Mouse (Mus musculus): ENCODE measurements at regions not wholly inside any gene's neighbourhood (a gene's known extent, or its start where the extent isn't known, plus 50 kb on each side); places are given as distances from the start of the nearest gene placed in this dataset.

- Histone ChIP-seq H3K27me3 (replicated peaks) (no peaks in the 10 kb centered on the region), H3K36me3 (no peaks in the 10 kb centered on the region), H3K9ac (no peak overlapping the region), H3K4me1 (replicated peaks) (0 out of 2 replicates have a peak, but pooled peaks cover 10% of the 10 kb centered on the region), H3K4me2 (no peak overlapping the region), H3K27ac (ENCODE audit: poor library complexity, severe bottlenecking) (no peak overlapping the region), H3K4me3 (no peak overlapping the region), H3K9me3 (replicated peaks) (no peaks in the 10 kb centered on the region)
- no peak for ATAC-seq (ENCODE audit: insufficient number of reproducible peaks, low FRiP score)
- WGBS, result 44% methylated on average over 4 of the region's 4 CpGs
These were observed 55.0 kb upstream of the Slit3 start for GRCm38 (mm10) chr11:35065959-35066414.

DNA sequence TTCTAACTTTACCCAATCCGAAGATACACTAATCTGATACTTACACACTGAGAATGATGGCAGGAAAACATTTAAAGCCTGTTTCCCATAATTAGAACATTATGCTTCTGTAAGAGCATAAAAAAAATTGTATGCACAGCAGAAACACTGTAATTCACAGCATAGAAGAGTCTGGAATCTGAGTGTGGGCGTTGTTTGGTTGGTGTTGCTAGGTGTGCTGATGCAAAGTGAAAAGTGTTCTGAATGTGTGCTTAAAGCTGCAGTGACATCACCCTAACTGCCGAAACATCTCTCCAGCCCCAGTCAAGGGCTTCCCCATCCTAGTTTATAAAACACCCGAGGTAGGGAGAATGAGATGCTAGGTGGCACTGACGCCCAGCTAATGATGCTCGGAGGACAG, 63.2 kb upstream of the Slit3 start:
- 78% methylated on average over 6 of the region's 6 CpGs for WGBS
- Histone ChIP-seq H3K27me3 (replicated peaks) (no peaks in the 10 kb centered on the region), H3K27ac (ENCODE audit: poor library complexity, severe bottlenecking) (no peak overlapping the region), H3K36me3 (no peaks in the 10 kb centered on the region), H3K9me3 (replicated peaks) (no peaks in the 10 kb centered on the region), H3K4me3 (no peak overlapping the region), H3K4me2 (no peak overlapping the region), H3K4me1 (replicated peaks) (peaks cover 11% of the 10 kb centered on the region), H3K9ac (no peak overlapping the region)
- ATAC-seq (ENCODE audit: insufficient number of reproducible peaks, low FRiP score), result no peak

DNA sequence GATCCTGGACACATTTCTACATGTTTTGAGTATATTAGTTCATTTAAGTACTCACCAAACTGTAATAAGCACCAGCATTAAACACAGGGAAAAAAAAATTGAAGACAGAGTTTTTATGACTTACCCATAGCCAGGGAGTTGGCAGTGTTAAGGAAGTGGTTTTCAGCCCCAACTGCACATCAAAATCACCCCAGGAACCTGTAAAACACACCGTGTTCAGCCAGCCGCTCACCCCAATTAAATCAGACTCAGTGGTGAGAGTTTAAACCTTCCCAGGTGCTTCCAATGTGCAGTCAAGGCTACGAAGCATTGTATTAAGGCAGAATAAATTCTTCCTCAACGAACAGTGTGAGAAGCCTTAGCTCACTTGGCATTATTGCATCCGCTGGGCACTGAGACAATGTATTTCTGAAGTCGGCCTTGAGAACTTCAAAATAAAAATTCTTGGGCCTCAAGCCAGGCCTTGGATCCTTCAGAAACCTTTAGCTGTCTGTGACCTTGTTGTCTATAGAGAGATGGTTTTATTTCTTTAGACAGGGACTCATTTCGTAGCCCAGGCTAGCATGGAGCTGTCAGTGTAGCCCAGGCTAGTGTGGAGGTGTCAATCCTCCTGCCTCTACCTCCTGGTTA, 65.4 kb upstream of the Slit3 start:
- Histone ChIP-seq H3K27me3 (replicated peaks) (no peaks in the 10 kb centered on the region), H3K4me1 (replicated peaks) (peaks cover 11% of the 10 kb centered on the region), H3K27ac (ENCODE audit: poor library complexity, severe bottlenecking) (no peak overlapping the region), H3K4me2 (no peak overlapping the region), H3K9me3 (replicated peaks) (no peaks in the 10 kb centered on the region), H3K36me3 (no peaks in the 10 kb centered on the region), H3K9ac (no peak overlapping the region), H3K4me3 (no peak overlapping the region)
- no peak for ATAC-seq (ENCODE audit: insufficient number of reproducible peaks, low FRiP score)
- WGBS, result 85% methylated on average over 7 of the region's 7 CpGs

DNA sequence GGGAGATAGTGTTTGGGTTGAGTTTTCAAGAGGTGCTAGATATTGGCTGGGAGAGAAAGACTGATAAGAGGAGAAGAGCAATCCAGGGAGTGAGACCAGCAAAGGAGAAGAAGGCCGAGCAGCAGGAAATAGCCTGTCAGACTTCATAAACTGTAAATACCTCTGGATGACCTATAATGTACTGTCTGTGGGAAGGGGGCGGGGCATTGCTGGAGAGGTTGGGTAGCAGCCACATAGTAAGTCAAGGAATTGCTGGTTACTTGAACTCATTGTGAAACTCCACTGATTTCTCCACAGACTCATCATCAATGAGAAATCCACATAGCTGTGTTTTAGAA, 67.4 kb upstream of the Slit3 start:
- H3K27me3 ChIP-seq (replicated peaks), result no peaks in the 10 kb centered on the region
- peaks cover 11% of the 10 kb centered on the region for H3K4me1 ChIP-seq (replicated peaks)
- no peak overlapping the region for H3K9ac ChIP-seq
- no peaks in the 10 kb centered on the region for H3K36me3 ChIP-seq
- no peaks in the 10 kb centered on the region for H3K9me3 ChIP-seq (replicated peaks)
- H3K4me3 ChIP-seq, result no peak overlapping the region
- no peak overlapping the region for H3K27ac ChIP-seq (ENCODE audit: poor library complexity, severe bottlenecking)
- no peak overlapping the region for H3K4me2 ChIP-seq
- WGBS, result 41% methylated on average over 2 of the region's 2 CpGs
- no peak for ATAC-seq (ENCODE audit: insufficient number of reproducible peaks, low FRiP score)

GRCm38 (mm10) chr11:35052856-35053612, 68.0 kb upstream of the Slit3 start:
- no peak for ATAC-seq (ENCODE audit: insufficient number of reproducible peaks, low FRiP score)
- Histone ChIP-seq H3K4me1 (replicated peaks) (peaks cover 11% of the 10 kb centered on the region), H3K9me3 (replicated peaks) (no peaks in the 10 kb centered on the region), H3K27ac (ENCODE audit: poor library complexity, severe bottlenecking) (no peak overlapping the region), H3K27me3 (replicated peaks) (no peaks in the 10 kb centered on the region), H3K4me2 (no peak overlapping the region), H3K9ac (no peak overlapping the region), H3K4me3 (no peak overlapping the region), H3K36me3 (no peaks in the 10 kb centered on the region)
- WGBS, result 70% methylated on average over 4 of the region's 4 CpGs

GRCm38 (mm10) chr11:35049663-35050215, 71.3 kb upstream of the Slit3 start:
- ATAC-seq (ENCODE audit: insufficient number of reproducible peaks, low FRiP score), result no peak
- no peak overlapping the region for H3K27ac ChIP-seq (ENCODE audit: poor library complexity, severe bottlenecking)
- no peak overlapping the region for H3K9ac ChIP-seq
- peaks cover 11% of the 10 kb centered on the region for H3K4me1 ChIP-seq (replicated peaks)
- H3K27me3 ChIP-seq (replicated peaks), result no peaks in the 10 kb centered on the region
- H3K4me2 ChIP-seq, result no peak overlapping the region
- H3K36me3 ChIP-seq, result no peaks in the 10 kb centered on the region
- H3K4me3 ChIP-seq, result no peak overlapping the region
- H3K9me3 ChIP-seq (replicated peaks), result no peaks in the 10 kb centered on the region
- 80% methylated on average over 8 of the region's 8 CpGs for WGBS

- no peak overlapping the region for H3K27ac ChIP-seq (ENCODE audit: poor library complexity, severe bottlenecking)
- no peak for ATAC-seq (ENCODE audit: insufficient number of reproducible peaks, low FRiP score)
- H3K9me3 ChIP-seq (replicated peaks), result no peaks in the 10 kb centered on the region
- WGBS, result 68% methylated on average over 1 of the region's 1 CpGs
- H3K4me1 ChIP-seq (replicated peaks), result no peaks in the 10 kb centered on the region
- H3K4me2 ChIP-seq, result no peak overlapping the region
- H3K9ac ChIP-seq, result no peak overlapping the region
- no peaks in the 10 kb centered on the region for H3K27me3 ChIP-seq (replicated peaks)
- H3K4me3 ChIP-seq, result no peak overlapping the region
- H3K36me3 ChIP-seq, result no peaks in the 10 kb centered on the region
These were observed 76.4 kb upstream of the Slit3 start for GRCm38 (mm10) chr11:35044659-35045058.

DNA sequence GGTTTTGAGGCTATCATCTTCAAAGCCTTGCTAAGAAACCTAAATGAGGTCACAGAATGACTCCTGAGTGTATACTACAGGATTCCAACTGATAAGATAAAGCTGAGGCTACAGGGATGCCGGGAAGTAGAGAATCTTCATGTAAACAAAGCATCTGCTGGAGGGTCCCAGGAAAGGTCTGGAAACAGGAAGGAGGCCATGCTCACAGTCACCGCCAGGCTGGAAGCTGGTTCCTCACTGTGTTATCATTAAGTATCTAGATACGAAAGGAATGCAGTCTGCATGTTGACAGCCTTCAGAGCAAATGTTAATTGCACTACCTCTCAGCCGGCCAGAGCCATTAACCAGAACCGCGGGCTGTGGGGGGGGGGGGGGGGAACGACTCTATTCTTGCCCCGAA, 96.6 kb upstream of the Slit3 start:
- WGBS, result 2% methylated on average over 8 of the region's 8 CpGs
- H3K27me3 ChIP-seq (replicated peaks), result no peaks in the 10 kb centered on the region
- H3K36me3 ChIP-seq, result no peaks in the 10 kb centered on the region
- no peaks in the 10 kb centered on the region for H3K9me3 ChIP-seq (replicated peaks)
- peaks cover 28% of the 10 kb centered on the region for H3K4me1 ChIP-seq (replicated peaks)
- ATAC-seq (ENCODE audit: insufficient number of reproducible peaks, low FRiP score), result no peak
- H3K4me3 ChIP-seq, result peak overlapping the region; percentile 11
- no peak overlapping the region for H3K9ac ChIP-seq
- H3K27ac ChIP-seq (ENCODE audit: poor library complexity, severe bottlenecking), result no peak overlapping the region
- H3K4me2 ChIP-seq, result peak overlapping the region; percentile 59

DNA sequence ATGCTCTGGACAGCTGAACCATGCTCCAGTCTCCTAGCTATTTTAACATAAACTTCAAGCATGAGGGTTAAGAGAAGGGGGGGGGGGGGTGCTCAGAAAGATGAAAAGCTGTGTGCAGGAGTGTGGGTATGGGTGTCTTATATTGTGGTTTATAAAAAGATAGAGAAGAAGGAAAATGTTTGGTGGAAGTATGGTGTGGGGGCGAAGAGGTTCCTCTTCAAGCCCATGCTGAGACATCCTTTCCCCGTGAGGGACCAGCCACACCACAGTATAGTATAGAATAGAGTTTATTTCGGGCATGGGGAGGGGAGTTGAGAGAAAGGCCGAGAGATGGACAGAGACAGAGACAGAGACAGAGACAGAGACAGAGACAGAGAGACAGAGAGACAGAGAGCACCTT, 97.2 kb upstream of the Slit3 start:
- Histone ChIP-seq H3K27ac (ENCODE audit: poor library complexity, severe bottlenecking) (no peak overlapping the region), H3K4me2 (no peak overlapping the region; the same call in 1 of the 2 replicates), H3K9ac (no peak overlapping the region), H3K9me3 (replicated peaks) (no peaks in the 10 kb centered on the region), H3K4me1 (replicated peaks) (peaks cover 28% of the 10 kb centered on the region), H3K4me3 (no peak overlapping the region), H3K27me3 (replicated peaks) (no peaks in the 10 kb centered on the region), H3K36me3 (no peaks in the 10 kb centered on the region)
- ATAC-seq (ENCODE audit: insufficient number of reproducible peaks, low FRiP score), result no peak
- 64% methylated on average over 4 of the region's 4 CpGs for WGBS

GRCm38 (mm10) chr11:35021990-35022625, 98.9 kb upstream of the Slit3 start:
- no peak overlapping the region for H3K9ac ChIP-seq
- H3K4me1 ChIP-seq (replicated peaks), result peaks cover 28% of the 10 kb centered on the region
- WGBS, result 70% methylated on average over 3 of the region's 3 CpGs

DNA sequence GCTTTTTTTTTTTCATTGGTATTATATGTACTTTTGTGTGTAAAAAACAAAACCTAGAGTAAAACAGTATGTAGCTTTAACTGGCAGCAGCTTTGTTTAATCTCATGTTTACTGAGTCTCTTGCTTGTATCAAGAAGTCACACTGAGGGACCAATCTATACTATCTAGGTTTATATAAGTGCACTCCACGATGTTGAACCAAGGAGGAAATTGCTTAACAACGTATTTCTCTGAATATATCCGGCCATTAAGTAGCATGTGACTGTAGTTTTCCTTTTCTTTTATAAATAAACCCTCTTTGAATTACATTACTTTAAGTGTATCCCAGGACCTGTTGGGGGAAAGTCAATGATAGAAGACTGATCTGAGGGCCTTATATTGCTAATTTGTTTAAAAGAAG, 104.0 kb upstream of the Slit3 start:
- no peak overlapping the region for H3K4me2 ChIP-seq
- no peak overlapping the region for H3K9ac ChIP-seq
- 49% methylated on average over 3 of the region's 3 CpGs for WGBS
- ATAC-seq (ENCODE audit: insufficient number of reproducible peaks, low FRiP score), result no peak
- H3K36me3 ChIP-seq, result no peaks in the 10 kb centered on the region
- H3K9me3 ChIP-seq (replicated peaks), result no peaks in the 10 kb centered on the region
- H3K4me3 ChIP-seq, result no peak overlapping the region
- H3K27ac ChIP-seq (ENCODE audit: poor library complexity, severe bottlenecking), result no peak overlapping the region
- no peaks in the 10 kb centered on the region for H3K4me1 ChIP-seq (replicated peaks)
- H3K27me3 ChIP-seq (replicated peaks), result no peaks in the 10 kb centered on the region

More at GRCm38 (mm10) chr11:35021990-35022625, 98.9 kb upstream of the Slit3 start:
- Histone ChIP-seq H3K27me3 (replicated peaks) (no peaks in the 10 kb centered on the region), H3K4me2 (no peak overlapping the region), H3K36me3 (no peaks in the 10 kb centered on the region), H3K4me3 (no peak overlapping the region), H3K9me3 (replicated peaks) (no peaks in the 10 kb centered on the region), H3K27ac (ENCODE audit: poor library complexity, severe bottlenecking) (no peak overlapping the region)
- ATAC-seq (ENCODE audit: insufficient number of reproducible peaks, low FRiP score), result no peak
